Mouse (Mus musculus): ENCODE data around the gene Dek.

DNA sequence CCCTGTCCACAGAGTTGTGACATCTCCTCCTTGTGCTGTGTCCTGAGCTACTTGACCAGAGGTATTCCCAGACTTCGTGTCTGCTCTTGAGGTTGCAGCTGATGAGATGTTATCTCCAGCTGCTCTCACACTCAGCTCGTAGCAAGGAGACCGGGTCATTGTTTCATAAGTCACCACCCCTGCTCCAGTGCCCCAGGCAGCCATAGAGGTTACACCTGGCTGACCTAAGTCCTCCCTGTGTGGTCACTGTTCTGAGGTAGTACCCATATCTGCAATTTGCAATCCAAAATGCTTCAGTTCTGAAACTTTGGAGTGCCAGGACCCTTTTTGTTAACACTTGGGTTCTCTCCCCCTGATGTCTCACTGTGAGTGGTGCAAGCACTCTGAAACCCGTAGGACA, 56.0 kb downstream of the Dek start:
- TF ChIP-seq POLR2A (IDR thresholded peaks at IDR 0.05; ENCODE audit: extremely low read depth, insufficient read depth, low read length): no peak
- TF ChIP-seq CTCF (IDR thresholded peaks at IDR 0.05; ENCODE audit: low read depth, low read length): no peak

All from liver, adult 2 months (tissue).